Mouse (Mus musculus) embryonic facial prominence, embryonic 12.5 days (tissue): ENCODE results near the gene Slc15a3. TPM values are rescaled to one million over a fixed set of nuclear protein-coding genes. Genes with fewer than 3 reads are reported as not detected.
A peak's percentile ranks its signal among the peaks of the same experiment; 100 is the strongest.

Experiments
- ATAC-seq: fragments of 200-750 bp; cut with Nextera tagmentation; 2 replicates; pipeline ENCODE4 v1.8.0; 2017; ENCODE audit not compliant: insufficient number of reproducible peaks, insufficient read depth, low FRiP score, low TSS enrichment
- H3K27ac ChIP-seq: fragments of 300-500 bp; sonication (generic); 2 replicates; pipeline ENCODE4 v1.5.1; 2016; ENCODE audit warnings: mild to moderate bottlenecking
- H3K27me3 ChIP-seq: fragments of 300-500 bp; sonication (generic); 2 replicates; pipeline ENCODE4 v1.6.1; 2016; ENCODE audit warnings: mild to moderate bottlenecking, moderate library complexity
- H3K36me3 ChIP-seq: fragments of 300-500 bp; sonication (generic); 2 replicates; pipeline ENCODE4 v1.6.1; 2016; ENCODE audit warnings: mild to moderate bottlenecking
- H3K4me1 ChIP-seq: fragments of 300-500 bp; sonication (generic); 2 replicates; pipeline ENCODE4 v1.6.1; 2016
- H3K4me2 ChIP-seq: fragments of 300-500 bp; sonication (generic); replicated peaks from 2 replicates; pipeline ENCODE4 v1.6.1; 2016; ENCODE audit warnings: mild to moderate bottlenecking, moderate library complexity
- H3K4me3 ChIP-seq: fragments of 300-500 bp; sonication (generic); 2 replicates; pipeline ENCODE4 v1.5.1; 2016; ENCODE audit warnings: mild to moderate bottlenecking
- H3K9ac ChIP-seq: fragments of 300-500 bp; sonication (generic); 2 replicates; pipeline ENCODE4 v1.6.1; 2016; ENCODE audit warnings: mild to moderate bottlenecking, moderate library complexity
- H3K9me3 ChIP-seq: fragments of 300-500 bp; sonication (generic); 2 replicates; pipeline ENCODE4 v1.6.1; 2016; ENCODE audit warnings: mild to moderate bottlenecking, moderate library complexity
- WGBS: fragments of 180-500 bp; shearing (Covaris S2); methylation state at CpG from one replicate; pipeline ENCODE4 v1.1.7; 2016; 5-methylcytosine and 5-hydroxymethylcytosine counted together
- polyA plus RNA-seq: library from polyadenylated mRNA; unstranded; fragments of >200 nt; fragmentation: Nextera tagmentation; extraction: Ambion mirVana; gene quantifications from 2 replicates; pipeline ENCODE4 v1.2.1, GENCODE M21; 2016

Slc15a3 gene
- polyA plus RNA-seq, 1 experiment from 2014 or later = 0.27 TPM

GRCm38 (mm10) chr19:10878201-10878837 lies 38.8 kb downstream of the Slc15a3 start:
- WGBS = 88% methylated on average over 7 of the region's 7 CpGs
- no peak for ATAC-seq
- no peak overlapping the region for H3K9ac ChIP-seq
- H3K4me2 ChIP-seq = no peak overlapping the region
- H3K4me1 ChIP-seq = peaks cover 20% of the 10 kb centered on the region
- H3K27me3 ChIP-seq = no peaks in the 10 kb centered on the region
- H3K4me3 ChIP-seq = no peak overlapping the region
- no peak overlapping the region for H3K27ac ChIP-seq
- H3K9me3 ChIP-seq = no peaks in the 10 kb centered on the region
- peaks cover 21% of the 10 kb centered on the region for H3K36me3 ChIP-seq

GRCm38 (mm10) chr19:10880085-10880974 lies 40.8 kb downstream of the Slc15a3 start:
- peaks cover 20% of the 10 kb centered on the region for H3K4me1 ChIP-seq
- peak overlapping the region; percentile 67; the same call in 1 of the 2 replicates for H3K9ac ChIP-seq
- peak overlapping the region; percentile 64 for H3K4me3 ChIP-seq
- WGBS = 46% methylated on average over 7 of the region's 7 CpGs
- peaks cover 10% of the 10 kb centered on the region; the same call in 1 of the 2 replicates for H3K36me3 ChIP-seq
- peak overlapping the region; percentile 1; the same call in 1 of the 2 replicates for H3K27ac ChIP-seq
- ATAC-seq = no peak
- H3K4me2 ChIP-seq = peak overlapping the region; percentile 93
- H3K27me3 ChIP-seq = no peaks in the 10 kb centered on the region
- H3K9me3 ChIP-seq = no peaks in the 10 kb centered on the region

GRCm38 (mm10) chr19:10880975-10881425 lies 41.5 kb downstream of the Slc15a3 start:
- H3K9me3 ChIP-seq = no peaks in the 10 kb centered on the region
- 4% methylated on average over 14 of the region's 14 CpGs for WGBS
- peak; percentile 83 for ATAC-seq
- H3K9ac ChIP-seq = peak overlapping the region; percentile 67
- H3K4me2 ChIP-seq = peak overlapping the region; percentile 93
- peak overlapping the region; percentile 96 for H3K27ac ChIP-seq
- H3K4me1 ChIP-seq = peaks cover 20% of the 10 kb centered on the region
- no peaks in the 10 kb centered on the region for H3K27me3 ChIP-seq
- peaks cover 10% of the 10 kb centered on the region; the same call in 1 of the 2 replicates for H3K36me3 ChIP-seq
- H3K4me3 ChIP-seq = peak overlapping the region; percentile 64

- ATAC-seq = peak; percentile 86
- H3K36me3 ChIP-seq = peaks cover 10% of the 10 kb centered on the region; the same call in 1 of the 2 replicates
- H3K4me1 ChIP-seq = peaks cover 20% of the 10 kb centered on the region
- no peaks in the 10 kb centered on the region for H3K9me3 ChIP-seq
- H3K9ac ChIP-seq = peak within 1 kb of the TSS; percentile 67
- H3K27me3 ChIP-seq = no peaks in the 10 kb centered on the region
- peak within 1 kb of the TSS; percentile 96 for H3K27ac ChIP-seq
- WGBS = under 1% methylated on average over 49 of the region's 49 CpGs
- peak within 1 kb of the TSS; percentile 93 for H3K4me2 ChIP-seq
- peak within 1 kb of the TSS; percentile 64 for H3K4me3 ChIP-seq
Measured at GRCm38 (mm10) chr19:10881426-10882154, 42.1 kb downstream of the Slc15a3 start, which contains the start of gene Tmem109. TSS of gene Tmem109 (minus strand) at chr19:10882001.

GRCm38 (mm10) chr19:10892201-10892600 lies 52.7 kb downstream of the Slc15a3 start:
- Histone ChIP-seq H3K36me3 (0 out of 2 replicates have a peak, but pooled peaks cover under 1% of the 10 kb centered on the region), H3K9ac (no peak overlapping the region), H3K9me3 (no peaks in the 10 kb centered on the region), H3K4me3 (no peak overlapping the region), H3K27me3 (no peaks in the 10 kb centered on the region), H3K4me2 (no peak overlapping the region), H3K4me1 (peaks cover 12% of the 10 kb centered on the region), H3K27ac (no peak overlapping the region)
- ATAC-seq = no peak
- 92% methylated on average over 3 of the region's 3 CpGs for WGBS

GRCm38 (mm10) chr19:10895016-10895528 lies 55.5 kb downstream of the Slc15a3 start, which contains the start of gene Prpf19:
TSS of gene Prpf19 (plus strand) at chr19:10895231.
- H3K4me2 ChIP-seq = peak within 1 kb of the TSS; percentile 80
- no peaks in the 10 kb centered on the region for H3K27me3 ChIP-seq
- H3K36me3 ChIP-seq = peaks cover 27% of the 10 kb centered on the region
- peak within 1 kb of the TSS; percentile 94 for H3K9ac ChIP-seq
- H3K27ac ChIP-seq = peak within 1 kb of the TSS; percentile 94
- under 1% methylated on average over 43 of the region's 43 CpGs for WGBS
- H3K4me3 ChIP-seq = peak within 1 kb of the TSS; percentile 91
- H3K4me1 ChIP-seq = peaks cover 12% of the 10 kb centered on the region
- peak; percentile 83 for ATAC-seq
- no peaks in the 10 kb centered on the region for H3K9me3 ChIP-seq

GRCm38 (mm10) chr19:10895708-10896107 lies 56.2 kb downstream of the Slc15a3 start:
- under 1% methylated on average over 16 of the region's 16 CpGs for WGBS
- ATAC-seq = no peak
- Histone ChIP-seq H3K9ac (peak overlapping the region; percentile 94), H3K36me3 (peaks cover 34% of the 10 kb centered on the region), H3K4me2 (peak overlapping the region; percentile 80), H3K9me3 (no peaks in the 10 kb centered on the region), H3K27ac (peak overlapping the region; percentile 94), H3K4me3 (peak overlapping the region; percentile 91), H3K4me1 (peaks cover 12% of the 10 kb centered on the region), H3K27me3 (no peaks in the 10 kb centered on the region)

- H3K9ac ChIP-seq = peak overlapping the region; percentile 94
- H3K27me3 ChIP-seq = no peaks in the 10 kb centered on the region
- WGBS = 87% methylated on average over 7 of the region's 7 CpGs
- peak overlapping the region; percentile 80 for H3K4me2 ChIP-seq
- peak overlapping the region; percentile 91; the same call in 1 of the 2 replicates for H3K4me3 ChIP-seq
- H3K36me3 ChIP-seq = peaks cover 44% of the 10 kb centered on the region
- no peak for ATAC-seq
- no peak overlapping the region for H3K27ac ChIP-seq
- H3K9me3 ChIP-seq = no peaks in the 10 kb centered on the region
- H3K4me1 ChIP-seq = peaks cover 12% of the 10 kb centered on the region
Measured at GRCm38 (mm10) chr19:10896849-10897248, 57.3 kb downstream of the Slc15a3 start.

- Histone ChIP-seq H3K4me1 (peaks cover 12% of the 10 kb centered on the region), H3K9me3 (no peaks in the 10 kb centered on the region), H3K27me3 (no peaks in the 10 kb centered on the region), H3K4me2 (no peak overlapping the region), H3K9ac (no peak overlapping the region), H3K27ac (no peak overlapping the region), H3K36me3 (peaks cover 51% of the 10 kb centered on the region), H3K4me3 (no peak overlapping the region)
- 88% methylated on average over 8 of the region's 8 CpGs for WGBS
- no peak for ATAC-seq
Measured at GRCm38 (mm10) chr19:10897491-10897890, 58.0 kb downstream of the Slc15a3 start.

- peaks cover 12% of the 10 kb centered on the region for H3K4me1 ChIP-seq
- no peak overlapping the region for H3K4me3 ChIP-seq
- H3K36me3 ChIP-seq = peaks cover 79% of the 10 kb centered on the region
- H3K27me3 ChIP-seq = no peaks in the 10 kb centered on the region
- no peaks in the 10 kb centered on the region for H3K9me3 ChIP-seq
- no peak for ATAC-seq
- WGBS = 84% methylated on average over 6 of the region's 6 CpGs
- no peak overlapping the region for H3K9ac ChIP-seq
- H3K27ac ChIP-seq = no peak overlapping the region
- no peak overlapping the region for H3K4me2 ChIP-seq
Measured at GRCm38 (mm10) chr19:10900315-10900714, 60.8 kb downstream of the Slc15a3 start.

- 91% methylated on average over 5 of the region's 5 CpGs for WGBS
- H3K36me3 ChIP-seq = peaks cover 86% of the 10 kb centered on the region
- H3K4me3 ChIP-seq = no peak overlapping the region
- no peak for ATAC-seq
- H3K9me3 ChIP-seq = no peaks in the 10 kb centered on the region
- no peak overlapping the region for H3K4me2 ChIP-seq
- no peaks in the 10 kb centered on the region for H3K27me3 ChIP-seq
- no peak overlapping the region for H3K27ac ChIP-seq
- H3K4me1 ChIP-seq = peaks cover 9% of the 10 kb centered on the region
- H3K9ac ChIP-seq = no peak overlapping the region
Measured at GRCm38 (mm10) chr19:10901046-10901445, 61.5 kb downstream of the Slc15a3 start.
